Mouse (Mus musculus) NIH3T3 (cell line): ENCODE data around the gene Klk6.

Experiments used
- DNase-seq: peaks from one replicate; pipeline ENCODE4 v3.0.0-alpha.2; 2012; ENCODE audit warnings: low read depth

Klk6 gene

DNA sequence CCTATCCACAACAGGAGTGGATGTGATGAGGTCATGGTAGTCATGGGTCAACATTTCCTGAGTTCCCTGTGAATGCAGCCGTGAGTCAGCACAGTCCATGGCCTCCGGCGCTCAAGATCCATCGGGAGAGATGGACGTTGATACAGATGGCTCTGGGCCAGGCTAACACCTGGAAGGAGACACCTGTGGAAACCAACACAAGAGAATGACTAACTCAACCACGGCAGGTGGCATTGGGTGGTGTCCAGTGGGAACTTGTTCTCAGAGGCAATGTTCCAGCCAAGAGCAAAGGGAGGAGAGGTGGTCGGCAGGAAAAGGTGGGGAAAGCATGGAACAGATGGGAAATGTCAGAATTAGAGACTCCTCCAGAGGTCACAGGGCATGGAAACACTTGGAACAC is 2.7 kb upstream of the Klk6 start:
- no peak for DNase-seq

DNA sequence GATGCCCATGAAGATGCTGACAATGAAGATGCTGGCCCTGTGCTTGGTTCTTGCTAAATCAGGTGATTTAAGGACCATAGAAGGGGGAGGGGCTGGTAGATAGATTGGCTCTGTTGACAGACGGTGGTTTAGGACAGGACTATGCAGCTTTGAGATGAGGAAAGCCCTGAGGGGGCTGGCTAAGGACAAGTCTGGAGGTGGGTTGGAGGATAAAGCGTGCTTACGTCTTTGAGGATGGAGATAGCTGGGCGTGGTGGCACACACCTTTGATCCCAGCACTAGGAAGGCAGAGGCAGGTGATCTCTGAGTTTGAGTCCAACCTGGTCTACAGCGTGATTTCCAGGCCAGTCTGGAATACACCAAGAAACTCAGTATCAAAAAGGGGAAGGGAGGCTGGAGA is 1.8 kb downstream of the Klk6 start:
- DNase-seq, result no peak

DNA sequence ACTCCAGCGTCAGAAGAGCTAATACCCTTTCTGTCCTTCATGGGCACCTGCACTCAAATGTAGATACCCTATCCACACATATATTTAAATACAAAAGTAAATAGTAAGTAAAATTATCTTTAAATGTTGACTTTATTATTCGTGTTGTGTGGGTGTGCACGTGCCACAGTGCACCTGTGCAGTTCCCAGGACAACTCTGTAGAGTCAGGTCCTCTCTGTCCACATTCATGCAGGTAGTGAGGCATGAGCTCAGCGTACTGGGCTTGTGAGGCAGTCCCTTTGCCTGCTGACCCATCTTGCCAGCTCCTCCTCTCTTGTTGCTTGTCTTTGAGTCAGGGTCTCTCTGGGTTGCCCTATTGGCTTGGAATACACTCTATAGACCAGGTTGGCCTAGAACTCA is 3.4 kb downstream of the Klk6 start:
- no peak for DNase-seq

DNA sequence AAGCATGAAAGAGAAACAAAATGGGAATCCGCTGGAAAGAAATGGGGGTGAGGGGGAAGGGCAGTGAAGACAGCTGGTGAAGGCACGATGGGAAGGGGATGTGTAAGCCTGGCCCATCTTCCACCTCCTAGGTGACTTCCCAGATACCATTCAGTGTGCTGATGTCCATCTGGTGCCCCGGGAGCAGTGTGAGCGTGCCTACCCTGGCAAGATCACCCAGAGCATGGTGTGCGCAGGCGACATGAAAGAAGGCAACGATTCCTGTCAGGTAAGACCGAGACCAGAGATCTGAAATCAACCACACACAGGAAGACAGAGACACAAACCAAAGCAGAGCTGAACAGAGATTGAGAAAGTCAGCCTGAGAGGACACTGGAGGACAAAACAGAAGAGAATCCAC is 4.7 kb downstream of the Klk6 start:
- no peak for DNase-seq

DNA sequence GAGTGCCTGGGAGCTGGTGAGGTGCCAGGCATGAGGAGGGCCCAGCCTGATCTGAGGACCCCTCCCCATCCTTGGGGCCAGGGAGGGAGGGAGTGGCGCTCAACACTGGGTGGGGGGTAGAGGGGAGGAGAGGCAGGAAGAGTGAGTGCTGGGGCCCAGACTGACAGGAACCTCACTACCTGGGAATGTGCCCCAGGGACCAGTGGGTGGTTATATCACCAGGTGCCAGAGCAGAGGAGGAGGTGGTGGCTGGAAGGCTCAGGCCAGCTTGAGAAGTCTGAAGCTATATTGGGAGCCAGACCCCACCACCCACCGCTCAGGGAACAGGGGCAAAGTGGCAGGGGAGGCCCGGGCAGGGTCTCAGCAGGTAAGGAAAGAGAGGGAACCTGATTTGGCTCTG is 17.4 kb downstream of the Klk6 start, which contains the start of gene Klk5:
Gene Klk5, plus strand, starts transcription at position 271 of the 400 bp plus-strand sequence.
- DNase-seq, result no peak

DNA sequence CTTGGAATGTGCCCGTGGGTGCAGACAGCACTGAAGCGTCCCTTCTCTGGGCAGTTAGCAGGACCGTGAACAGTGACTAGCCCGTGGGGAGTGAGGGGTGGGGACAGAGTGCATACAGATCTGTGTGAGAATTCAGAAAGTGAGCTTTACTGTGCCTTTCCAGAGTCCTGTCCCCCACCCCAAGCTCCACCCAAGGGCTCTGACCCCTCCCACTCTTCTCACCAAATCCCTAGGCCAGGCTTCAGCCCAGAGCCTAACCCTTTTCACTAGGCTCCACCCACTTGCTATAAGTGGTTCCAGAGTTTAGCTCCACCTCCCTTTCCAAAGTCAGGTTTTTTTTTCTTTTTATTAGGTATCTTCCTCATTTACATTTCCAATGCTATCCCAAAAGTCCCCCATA is 19.5 kb downstream of the Klk6 start:
- no peak for DNase-seq

DNA sequence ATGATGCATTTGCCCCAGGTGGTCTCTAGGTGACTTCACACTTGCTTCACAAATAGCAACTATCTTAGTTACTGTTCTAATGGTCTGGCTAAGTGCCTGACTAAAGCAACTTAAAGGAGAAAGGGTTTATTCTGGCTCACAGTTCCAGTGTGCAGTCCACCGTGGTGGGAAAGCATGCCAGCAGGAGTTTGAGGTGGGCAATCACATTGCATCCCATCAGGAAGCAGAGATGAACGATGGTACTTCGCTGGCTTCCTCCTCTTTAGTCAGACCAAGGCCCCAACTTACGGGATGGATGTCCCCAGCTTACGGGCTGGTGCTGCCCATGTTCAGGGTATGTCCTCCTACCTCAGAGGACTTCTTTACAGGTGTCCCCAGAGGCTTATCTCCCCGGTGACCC is 27.3 kb downstream of the Klk6 start:
- no peak for DNase-seq

DNA sequence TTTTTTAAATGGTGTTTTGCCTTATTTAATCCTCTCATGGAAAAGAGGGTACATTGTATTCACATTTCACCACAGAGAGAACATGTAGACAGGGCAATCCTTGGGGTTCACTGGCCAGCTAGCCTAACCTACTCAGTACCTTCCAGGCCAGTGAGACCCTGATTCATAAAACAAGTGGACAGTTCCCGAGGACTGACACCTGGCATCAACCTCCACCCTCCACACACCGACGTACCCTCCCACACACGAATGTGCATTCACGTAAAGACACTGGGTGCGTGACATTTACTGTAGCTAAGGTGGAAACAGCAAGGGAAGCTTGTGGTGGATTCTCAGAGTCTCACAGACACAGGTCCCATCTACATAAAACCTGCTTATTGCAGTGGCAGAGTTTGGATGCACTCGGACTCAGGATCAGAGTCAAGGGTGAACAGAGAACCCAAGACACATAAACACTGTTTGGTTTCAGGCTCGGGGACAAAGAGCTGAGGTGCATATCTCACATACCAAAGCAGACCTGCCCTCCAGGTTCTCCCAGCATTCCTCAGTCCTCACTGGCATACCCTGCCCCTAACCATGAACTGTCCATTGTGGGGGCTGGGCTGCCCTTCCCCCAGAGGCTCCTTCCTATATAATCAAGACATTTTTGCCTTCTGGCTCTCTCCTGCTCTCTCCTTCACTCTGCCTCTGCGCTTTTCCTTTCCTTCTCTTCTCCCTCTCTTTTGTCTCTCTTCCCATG is 30.5 kb downstream of the Klk6 start:
- DNase-seq, result no peak

DNA sequence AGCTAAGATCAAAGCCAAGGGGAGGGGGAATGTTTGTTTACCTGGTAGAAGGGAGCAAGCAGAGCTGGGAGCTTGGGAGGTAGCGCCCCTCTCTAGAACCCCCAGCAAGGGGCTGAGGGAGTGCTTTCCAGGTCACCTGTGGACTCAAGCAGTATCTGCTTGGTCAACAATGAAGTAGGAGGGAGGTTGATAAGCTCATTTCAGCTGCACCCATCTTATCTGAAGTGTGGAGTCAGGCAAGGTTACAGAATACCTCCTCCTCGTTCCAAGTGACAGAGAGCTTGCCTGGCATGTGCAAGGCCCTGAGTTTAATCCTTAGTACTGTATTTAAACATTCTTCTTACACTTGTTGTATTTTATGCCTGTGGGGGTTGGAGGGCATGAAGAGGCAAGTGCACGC is 31.4 kb downstream of the Klk6 start:
- no peak for DNase-seq

DNA sequence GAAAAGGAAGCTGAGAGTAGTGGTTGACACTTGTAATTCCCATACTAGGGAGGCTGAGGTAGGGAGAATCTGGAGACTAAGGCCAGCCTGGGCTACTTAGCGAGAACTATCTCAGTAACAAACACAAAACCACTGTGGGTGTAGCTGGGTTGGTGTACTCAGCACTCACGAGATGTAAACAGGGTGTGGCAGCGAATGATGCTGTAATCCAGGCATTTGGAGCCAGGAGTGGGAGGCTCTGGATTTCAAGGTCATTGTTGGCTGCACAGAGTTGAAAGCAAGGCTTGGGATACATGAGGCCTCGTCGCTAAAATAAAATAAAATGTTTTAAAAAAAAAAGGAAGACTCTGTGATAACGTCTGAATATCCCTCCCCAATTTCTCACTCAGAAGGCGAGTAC is 32.0 kb downstream of the Klk6 start:
- DNase-seq, result peak; percentile 16

DNA sequence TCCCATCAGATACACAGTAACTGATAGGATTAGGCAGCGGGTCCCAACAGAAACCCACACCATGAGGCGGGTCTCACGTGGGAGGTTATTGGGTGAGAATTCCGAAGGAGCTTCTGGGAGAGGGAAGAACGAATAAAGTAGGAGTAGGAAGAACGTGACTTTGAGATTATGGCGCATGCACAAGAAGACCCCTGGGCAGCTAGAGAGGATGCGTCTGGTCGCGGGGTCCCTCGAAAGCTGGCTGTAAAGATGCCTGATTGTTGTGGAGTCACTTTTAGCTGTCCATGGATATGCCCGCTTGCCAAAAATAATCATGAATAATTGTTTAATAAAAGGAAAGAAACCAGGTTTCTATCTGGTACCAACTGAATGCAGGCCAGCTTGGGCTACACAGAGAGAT is 33.2 kb downstream of the Klk6 start:
- DNase-seq, result no peak

DNA sequence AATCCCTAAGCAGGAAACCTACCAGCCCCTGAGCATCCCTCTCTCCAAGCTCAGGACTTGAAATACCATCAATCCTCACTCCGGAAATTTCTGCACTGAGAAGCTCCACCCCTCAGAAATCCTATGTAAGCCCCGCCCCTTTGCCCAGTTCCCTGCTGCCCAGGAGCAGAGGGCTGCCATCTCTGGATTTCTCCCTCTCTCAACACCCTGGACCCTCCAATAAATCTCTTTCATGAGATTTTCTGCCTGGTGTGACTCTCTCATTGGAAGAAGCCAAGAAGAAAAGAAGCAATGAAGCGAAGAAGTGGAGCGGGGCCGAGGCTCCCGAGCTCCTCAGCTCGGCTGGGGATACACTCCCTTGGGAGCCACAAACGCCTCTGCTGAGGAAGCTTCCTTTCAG is 36.1 kb downstream of the Klk6 start:
- DNase-seq, result no peak

DNA sequence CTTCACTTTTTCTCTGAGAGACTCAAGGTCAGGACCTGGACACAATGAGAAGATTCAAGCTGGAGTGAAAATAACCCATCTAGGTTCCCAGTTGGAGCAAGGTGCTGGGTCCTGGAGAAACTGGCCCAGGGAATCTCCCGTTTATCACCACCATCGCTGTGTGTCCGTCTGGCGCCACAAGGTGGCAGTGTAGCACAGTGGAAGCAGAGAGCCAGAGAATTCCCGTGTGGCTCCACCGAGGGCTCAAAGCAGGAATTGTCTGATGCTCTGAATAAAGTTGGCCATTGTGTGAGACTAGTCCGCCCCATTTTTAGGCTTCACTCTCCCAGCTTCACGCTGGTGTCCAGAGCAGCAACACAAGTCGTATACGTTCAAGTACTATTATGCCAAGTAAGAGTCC is 48.9 kb downstream of the Klk6 start:
- DNase-seq, result peak; percentile 86

DNA sequence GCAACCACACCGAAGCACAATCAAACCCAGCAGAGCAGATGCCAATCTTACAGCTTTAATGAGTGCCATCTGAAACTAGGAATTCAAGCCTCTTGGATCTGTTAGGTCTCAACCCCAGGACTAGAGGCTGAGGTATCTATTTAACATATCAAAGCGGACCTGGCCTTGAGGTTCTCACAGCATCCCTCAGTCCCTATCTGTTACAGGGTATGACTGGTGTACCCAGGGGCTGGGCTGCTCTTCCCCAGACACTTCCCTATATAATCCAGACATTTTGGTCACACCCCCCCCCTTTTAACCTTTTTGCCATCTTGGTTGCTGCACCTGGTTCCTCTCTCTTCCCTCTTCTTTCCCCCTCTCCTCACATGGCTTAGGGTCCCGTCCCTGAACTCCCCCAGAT is 49.4 kb downstream of the Klk6 start:
- DNase-seq, result no peak

DNA sequence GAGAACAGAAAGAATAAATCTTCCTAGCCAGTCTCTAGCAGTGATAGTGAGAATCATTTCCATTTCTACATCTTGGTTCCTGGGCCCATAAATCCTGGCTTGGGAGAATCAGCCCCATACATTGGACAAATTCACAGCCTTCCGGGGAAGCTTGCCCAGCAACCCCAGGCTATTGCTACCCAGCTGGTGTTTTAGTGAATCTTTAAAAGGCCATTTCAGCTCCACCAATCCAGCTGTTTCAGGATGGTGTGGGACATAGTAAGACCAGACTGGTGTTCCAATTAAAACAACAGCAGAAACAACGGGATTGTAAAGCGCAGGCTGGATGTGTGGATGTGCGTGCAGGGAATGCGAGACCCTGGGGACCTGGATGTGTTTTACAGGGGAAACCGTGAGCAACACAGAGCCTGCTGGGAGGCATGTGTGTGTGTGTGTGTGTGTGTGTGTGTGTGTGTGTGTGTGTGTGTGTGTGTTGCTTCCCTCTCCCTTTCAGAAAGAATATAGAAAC is 50.6 kb downstream of the Klk6 start:
- DNase-seq, result no peak

DNA sequence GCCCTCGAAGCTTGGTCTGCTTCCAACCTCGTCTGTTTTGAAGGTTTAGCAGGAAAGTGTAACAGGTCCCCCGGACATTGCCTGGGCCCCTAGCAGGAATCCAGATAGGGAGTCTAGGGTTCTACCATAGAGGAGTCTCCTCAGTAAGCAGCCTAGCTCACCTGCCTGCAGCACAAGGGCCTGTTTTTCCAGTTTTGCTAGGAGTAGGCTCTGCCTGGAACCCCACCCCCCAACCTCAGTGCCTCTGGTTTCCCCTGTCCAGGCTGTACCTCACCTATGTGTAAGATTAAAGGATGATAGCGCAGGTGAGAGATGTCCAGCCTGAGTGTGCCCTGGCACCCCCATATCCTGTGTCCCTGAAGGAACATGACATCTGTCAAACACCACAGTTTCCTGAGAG is 52.1 kb downstream of the Klk6 start:
- no peak for DNase-seq

DNA sequence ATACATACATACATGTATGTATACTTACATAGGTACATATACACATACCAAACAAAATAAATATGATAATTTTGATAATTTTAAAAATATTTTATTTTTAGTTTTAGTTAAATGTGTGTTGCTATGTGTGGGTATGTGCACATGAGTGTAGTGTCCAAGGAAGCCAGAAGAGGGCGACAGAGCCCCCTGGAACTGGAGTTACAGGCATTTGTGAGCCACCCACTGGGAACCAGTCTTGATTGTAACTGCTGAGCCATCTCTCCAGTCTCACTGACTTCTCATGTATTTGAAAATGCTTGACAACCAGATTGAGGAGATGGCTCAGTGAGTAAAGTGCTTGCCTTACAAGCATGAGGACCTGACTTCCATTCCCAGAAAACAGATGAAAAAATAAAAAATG is 54.0 kb downstream of the Klk6 start:
- DNase-seq, result no peak

DNA sequence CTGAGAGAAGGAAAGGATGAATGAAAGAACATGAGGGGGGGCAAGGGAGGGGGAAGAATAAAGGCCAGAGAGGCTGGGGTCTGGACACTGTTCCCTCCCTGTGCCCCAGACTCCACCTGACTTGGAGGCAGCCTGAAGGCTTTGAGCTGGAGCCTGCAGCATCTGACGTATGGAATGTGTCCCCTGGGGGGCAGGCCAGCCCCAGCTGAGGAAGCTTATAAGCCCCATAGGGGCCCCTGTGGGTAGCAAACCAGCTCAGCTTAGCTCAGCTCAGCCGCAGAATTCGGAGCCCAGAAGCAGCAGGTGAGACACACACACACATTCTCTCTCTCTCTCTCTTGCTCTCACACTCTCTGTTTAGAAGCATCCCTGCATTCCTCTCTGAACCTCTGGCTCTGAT is 56.6 kb downstream of the Klk6 start, which contains the start of gene Klk4:
Gene Klk4, plus strand, starts transcription at position 249 of the 400 bp plus-strand sequence.
- peak; percentile 23 for DNase-seq
